Mouse (Mus musculus): ENCODE data around the gene Hephl1. TPM values are rescaled to one million over a fixed set of nuclear protein-coding genes. Genes with fewer than 3 reads are reported as not detected.

Hephl1 gene
- polyA plus RNA-seq, 1 experiment from 2014 or later, result not detected

DNA sequence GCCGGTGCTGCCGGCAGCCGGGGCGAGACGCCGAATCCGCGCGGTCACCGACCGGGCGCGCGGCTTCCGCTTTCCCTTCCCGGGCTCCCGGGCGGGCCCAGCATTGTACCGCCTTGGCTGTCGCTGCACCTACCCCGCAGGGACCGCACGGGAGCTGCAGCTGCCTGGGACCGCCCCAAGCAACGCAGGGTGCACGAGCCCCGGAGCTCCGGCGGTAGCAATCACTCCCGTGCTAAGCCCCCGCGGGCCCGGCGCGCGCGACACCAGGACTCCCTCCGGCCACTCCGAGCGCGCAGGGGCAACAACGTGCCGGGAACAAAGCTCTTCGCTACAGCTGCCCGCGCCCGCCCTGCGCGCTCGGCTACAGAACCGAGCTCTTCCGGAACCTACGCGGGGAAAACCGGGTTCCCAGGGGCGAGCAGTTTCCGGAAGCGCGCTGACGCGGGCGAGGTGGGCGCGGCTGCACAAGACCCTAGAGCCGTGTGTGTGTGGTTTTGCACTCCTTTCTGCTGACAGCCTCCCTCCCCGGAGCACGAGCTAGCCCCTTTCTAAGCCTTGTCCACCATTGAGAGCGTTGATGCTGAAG, 66.7 kb downstream of the Hephl1 start, which contains the start of gene Panx1:
TSS of gene Panx1 (minus strand) at position 395 of the 586 bp plus-strand sequence.
- Histone ChIP-seq H3K4me1 (peaks cover 29% of the 10 kb centered on the region), H3K27me3 (replicated peaks; ENCODE audit: low read depth, poor library complexity, severe bottlenecking) (no peaks in the 10 kb centered on the region; the same call in 1 of the 2 replicates), H3K27ac (replicated peaks) (peak within 1 kb of the TSS; percentile 94), H3K36me3 (replicated peaks) (peaks cover 18% of the 10 kb centered on the region), H3K4me3 (peak within 1 kb of the TSS; percentile 90), H3K9me3 (no peaks in the 10 kb centered on the region)
- DNase-seq (ENCODE audit: low spot score), result peak; percentile 89
- WGBS, result under 1% methylated on average over 68 of the region's 68 CpGs

DNA sequence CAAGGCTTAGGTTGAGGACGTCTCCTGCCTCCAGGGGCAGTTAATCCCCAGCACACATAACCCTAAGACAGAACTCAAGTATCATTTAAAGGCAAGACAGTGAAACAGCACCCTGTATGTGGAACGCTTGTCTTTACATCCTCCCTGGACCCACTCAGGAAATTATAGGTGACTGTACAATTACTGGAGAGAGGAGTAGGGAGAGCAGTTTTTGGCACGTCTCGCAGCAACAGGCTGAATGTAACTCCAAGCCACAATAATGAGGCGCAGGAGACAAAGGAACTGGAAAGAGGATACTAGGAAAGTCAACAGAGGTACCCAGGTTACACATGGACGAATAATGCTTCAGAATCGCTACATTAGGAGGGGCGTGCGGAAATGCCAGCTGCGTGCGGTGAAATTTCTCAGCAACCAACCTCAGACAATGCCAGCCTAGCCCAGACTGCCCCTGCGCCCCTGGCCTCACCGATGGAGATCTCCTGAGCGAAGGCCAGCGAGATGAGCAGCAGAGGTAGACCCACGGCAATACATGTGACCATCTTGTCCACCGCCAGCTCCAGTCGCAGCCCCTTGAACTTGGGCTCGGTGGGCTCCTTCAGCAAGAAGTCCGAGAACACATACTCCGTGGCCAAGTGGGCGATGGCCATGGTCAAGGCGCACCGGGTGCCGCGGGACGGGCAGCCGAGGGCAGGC, 67.4 kb downstream of the Hephl1 start:
- WGBS, result under 1% methylated on average over 28 of the region's 28 CpGs
- H3K27me3 ChIP-seq (replicated peaks; ENCODE audit: low read depth, poor library complexity, severe bottlenecking), result no peaks in the 10 kb centered on the region; the same call in 1 of the 2 replicates
- peaks cover 29% of the 10 kb centered on the region for H3K4me1 ChIP-seq
- no peaks in the 10 kb centered on the region for H3K9me3 ChIP-seq
- H3K36me3 ChIP-seq (replicated peaks), result peaks cover 18% of the 10 kb centered on the region
- H3K27ac ChIP-seq (replicated peaks), result peak overlapping the region; percentile 94
- DNase-seq (ENCODE audit: low spot score), result no peak
- peak overlapping the region; percentile 90 for H3K4me3 ChIP-seq

DNA sequence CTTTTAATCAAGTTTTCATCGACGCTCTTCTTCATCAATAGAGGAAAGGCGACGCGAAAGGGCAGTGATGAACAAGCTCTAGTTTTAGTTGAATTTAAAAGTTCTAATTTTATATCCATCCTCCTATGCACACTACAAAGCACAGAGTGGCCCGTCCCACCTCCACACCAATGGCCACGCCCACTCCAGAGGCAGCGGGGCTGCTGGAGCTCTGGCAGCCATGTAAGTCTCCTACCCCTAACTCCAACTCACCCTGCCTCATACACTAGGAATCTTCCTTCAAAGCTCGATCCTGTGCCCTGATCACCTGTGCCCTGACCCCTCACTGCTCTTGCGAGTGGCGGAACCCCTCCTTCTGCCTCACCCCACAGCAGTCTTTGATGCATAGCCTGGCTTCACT, 70.4 kb downstream of the Hephl1 start:
- 90% methylated on average over 11 of the region's 11 CpGs for WGBS
- no peak overlapping the region for H3K27ac ChIP-seq (replicated peaks)
- peaks cover 39% of the 10 kb centered on the region for H3K4me1 ChIP-seq
- no peaks in the 10 kb centered on the region for H3K27me3 ChIP-seq (replicated peaks; ENCODE audit: low read depth, poor library complexity, severe bottlenecking)
- no peak for DNase-seq (ENCODE audit: low spot score)
- peaks cover 23% of the 10 kb centered on the region for H3K36me3 ChIP-seq (replicated peaks)
- H3K9me3 ChIP-seq, result no peaks in the 10 kb centered on the region
- no peak overlapping the region for H3K4me3 ChIP-seq

DNA sequence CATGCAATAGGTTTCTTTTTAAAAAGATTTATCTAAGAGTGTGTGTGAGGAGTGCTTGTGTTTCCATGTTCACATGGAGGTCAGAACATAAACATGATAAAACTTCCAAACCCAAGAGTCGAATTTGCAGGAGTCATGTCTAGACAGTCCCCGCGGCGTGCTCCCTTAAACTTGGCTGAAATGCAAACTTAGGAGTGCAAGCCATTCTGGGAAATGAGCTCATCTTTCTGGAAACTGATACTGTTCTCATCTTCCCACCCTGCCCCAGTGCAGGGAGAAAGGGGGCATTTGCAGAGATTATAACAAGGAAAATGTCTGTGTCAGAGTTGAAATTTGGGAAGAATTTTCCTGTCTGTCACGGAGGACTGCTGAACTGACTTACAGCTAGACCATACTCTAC, 72.1 kb downstream of the Hephl1 start:
- Histone ChIP-seq H3K36me3 (replicated peaks) (peaks cover 23% of the 10 kb centered on the region), H3K4me3 (no peak overlapping the region), H3K27me3 (replicated peaks; ENCODE audit: low read depth, poor library complexity, severe bottlenecking) (no peaks in the 10 kb centered on the region), H3K27ac (replicated peaks) (no peak overlapping the region), H3K4me1 (peaks cover 30% of the 10 kb centered on the region), H3K9me3 (no peaks in the 10 kb centered on the region)
- 95% methylated on average over 5 of the region's 5 CpGs for WGBS
- no peak for DNase-seq (ENCODE audit: low spot score)

DNA sequence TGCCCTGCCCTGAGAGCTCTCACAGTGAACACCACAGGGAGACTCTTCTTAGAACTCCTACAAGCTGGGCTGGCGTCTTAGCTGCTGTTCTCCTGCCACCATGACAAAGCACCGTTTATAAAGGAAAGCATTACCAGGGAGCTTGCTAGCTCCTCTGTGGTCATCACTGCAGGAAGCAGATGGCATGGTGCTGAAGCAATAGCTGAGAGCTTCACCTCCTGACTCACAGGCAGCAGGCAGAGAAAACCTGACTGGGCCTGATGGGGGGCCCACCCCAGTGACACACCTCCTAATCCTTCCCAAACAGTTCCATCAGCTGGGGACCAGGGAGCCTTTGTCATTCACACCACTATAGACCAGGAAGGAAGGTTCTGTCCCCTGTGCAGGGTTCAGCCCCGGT, 74.2 kb downstream of the Hephl1 start:
- 60% methylated on average over 3 of the region's 3 CpGs for WGBS
- DNase-seq (ENCODE audit: low spot score), result no peak

GRCm38 (mm10) chr9:15037237-15037636, 74.7 kb downstream of the Hephl1 start:
- no peak overlapping the region for H3K4me3 ChIP-seq
- H3K4me1 ChIP-seq, result peaks cover 12% of the 10 kb centered on the region
- no peaks in the 10 kb centered on the region for H3K9me3 ChIP-seq
- no peak overlapping the region for H3K27ac ChIP-seq (replicated peaks)
- H3K27me3 ChIP-seq (replicated peaks; ENCODE audit: low read depth, poor library complexity, severe bottlenecking), result no peaks in the 10 kb centered on the region
- no peak for DNase-seq (ENCODE audit: low spot score)
- H3K36me3 ChIP-seq (replicated peaks), result peaks cover 28% of the 10 kb centered on the region

More for the DNA sequence above, 74.2 kb downstream of the Hephl1 start:
- H3K36me3 ChIP-seq (replicated peaks), result peaks cover 24% of the 10 kb centered on the region
- H3K4me1 ChIP-seq, result peaks cover 12% of the 10 kb centered on the region
- no peaks in the 10 kb centered on the region for H3K27me3 ChIP-seq (replicated peaks; ENCODE audit: low read depth, poor library complexity, severe bottlenecking)
- no peak overlapping the region for H3K27ac ChIP-seq (replicated peaks)
- H3K4me3 ChIP-seq, result no peak overlapping the region
- H3K9me3 ChIP-seq, result no peaks in the 10 kb centered on the region

- peak; percentile 24 for DNase-seq (ENCODE audit: low spot score)
- no peak overlapping the region for H3K4me3 ChIP-seq
- H3K27ac ChIP-seq (replicated peaks), result no peak overlapping the region
- H3K36me3 ChIP-seq (replicated peaks), result peaks cover 32% of the 10 kb centered on the region
- no peaks in the 10 kb centered on the region for H3K27me3 ChIP-seq (replicated peaks; ENCODE audit: low read depth, poor library complexity, severe bottlenecking)
- no peaks in the 10 kb centered on the region for H3K9me3 ChIP-seq
- peaks cover 12% of the 10 kb centered on the region for H3K4me1 ChIP-seq
- 46% methylated on average over 4 of the region's 4 CpGs for WGBS
These were observed 75.1 kb downstream of the Hephl1 start for GRCm38 (mm10) chr9:15036807-15037206.

- DNase-seq (ENCODE audit: low spot score), result no peak
These were observed 75.5 kb downstream of the Hephl1 start for GRCm38 (mm10) chr9:15036405-15036804.

GRCm38 (mm10) chr9:15035979-15036378, 75.9 kb downstream of the Hephl1 start:
- DNase-seq (ENCODE audit: low spot score), result no peak
- peaks cover 30% of the 10 kb centered on the region for H3K36me3 ChIP-seq (replicated peaks)
- no peaks in the 10 kb centered on the region for H3K27me3 ChIP-seq (replicated peaks; ENCODE audit: low read depth, poor library complexity, severe bottlenecking)
- WGBS, result 84% methylated on average over 7 of the region's 7 CpGs
- H3K9me3 ChIP-seq, result no peaks in the 10 kb centered on the region
- H3K4me1 ChIP-seq, result peaks cover 12% of the 10 kb centered on the region
- H3K4me3 ChIP-seq, result no peak overlapping the region
- no peak overlapping the region for H3K27ac ChIP-seq (replicated peaks)

More at GRCm38 (mm10) chr9:15036405-15036804, 75.5 kb downstream of the Hephl1 start:
- Histone ChIP-seq H3K27me3 (replicated peaks; ENCODE audit: low read depth, poor library complexity, severe bottlenecking) (no peaks in the 10 kb centered on the region), H3K36me3 (replicated peaks) (peaks cover 32% of the 10 kb centered on the region), H3K27ac (replicated peaks) (no peak overlapping the region), H3K9me3 (no peaks in the 10 kb centered on the region), H3K4me1 (peaks cover 12% of the 10 kb centered on the region), H3K4me3 (no peak overlapping the region)
- WGBS, result 97% methylated on average over 2 of the region's 2 CpGs

DNA sequence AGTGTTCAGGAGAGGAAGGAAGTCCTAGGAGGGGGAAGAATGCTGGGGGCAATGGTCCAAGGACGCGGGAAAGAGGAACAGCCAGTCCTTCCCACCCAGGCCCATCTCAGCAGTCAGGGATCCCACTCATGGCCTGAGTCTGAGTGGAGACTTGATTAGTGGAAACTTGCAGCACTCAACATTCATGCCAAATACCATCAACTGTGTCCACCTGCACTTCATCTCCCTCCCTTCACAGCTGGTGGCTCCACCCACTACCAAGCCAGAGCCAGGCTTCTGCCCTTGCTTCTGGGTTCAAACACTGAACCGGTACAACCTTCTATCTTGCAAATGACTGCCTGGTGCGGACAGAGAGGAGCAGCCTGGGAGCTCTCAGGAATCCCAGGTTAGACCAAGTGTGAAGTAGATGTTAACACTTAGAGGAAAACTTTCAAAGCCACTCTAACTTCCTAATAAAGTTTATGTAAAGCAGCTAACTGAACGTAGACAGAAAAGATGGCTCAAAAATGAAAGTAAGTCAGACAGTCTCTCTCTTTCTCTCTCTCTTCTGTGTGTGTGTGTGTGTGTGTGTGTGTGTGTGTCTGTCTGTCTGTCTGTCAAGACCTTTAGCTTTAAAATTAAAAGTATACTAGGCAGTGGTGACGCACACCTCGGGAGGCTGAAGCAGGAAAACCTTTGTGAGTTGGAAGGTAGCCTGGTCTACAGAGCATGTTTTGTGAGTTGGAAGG, 77.2 kb downstream of the Hephl1 start:
- Histone ChIP-seq H3K27ac (replicated peaks) (no peak overlapping the region), H3K36me3 (replicated peaks) (peaks cover 29% of the 10 kb centered on the region), H3K4me3 (no peak overlapping the region), H3K4me1 (peaks cover 10% of the 10 kb centered on the region), H3K9me3 (no peaks in the 10 kb centered on the region), H3K27me3 (replicated peaks; ENCODE audit: low read depth, poor library complexity, severe bottlenecking) (no peaks in the 10 kb centered on the region)
- 86% methylated on average over 7 of the region's 7 CpGs for WGBS
- DNase-seq (ENCODE audit: low spot score), result no peak

DNA sequence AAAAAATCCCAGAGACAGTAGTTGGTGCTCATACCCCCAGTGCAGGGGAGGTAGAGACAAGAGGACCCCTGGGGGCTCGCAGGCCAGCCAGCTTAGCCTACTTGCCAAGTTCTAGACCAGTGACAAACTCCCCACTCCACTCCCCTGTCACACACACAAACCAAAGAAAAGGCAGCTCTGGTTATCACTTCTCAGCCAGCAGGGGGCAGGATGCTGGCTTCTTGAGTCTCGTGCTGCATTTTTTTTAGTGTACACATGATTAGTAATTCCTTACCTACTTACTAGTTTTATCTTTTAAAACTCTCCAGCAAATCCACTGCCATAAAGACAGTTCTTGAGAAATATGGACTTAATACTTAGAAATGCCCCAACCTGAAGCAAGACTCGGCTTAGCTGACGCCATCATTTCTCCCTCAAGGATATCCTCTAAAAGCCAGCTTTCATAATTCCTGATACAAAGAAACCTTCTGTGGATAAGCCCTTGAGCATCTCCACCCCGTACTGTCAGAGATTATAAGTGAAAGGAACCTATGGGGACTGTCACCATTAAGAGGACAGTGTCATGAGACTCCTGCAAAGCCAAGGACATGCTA, 78.2 kb downstream of the Hephl1 start:
- Histone ChIP-seq H3K36me3 (replicated peaks) (peaks cover 27% of the 10 kb centered on the region), H3K27ac (replicated peaks) (no peak overlapping the region), H3K27me3 (replicated peaks; ENCODE audit: low read depth, poor library complexity, severe bottlenecking) (no peaks in the 10 kb centered on the region), H3K4me1 (peaks cover 10% of the 10 kb centered on the region), H3K9me3 (no peaks in the 10 kb centered on the region), H3K4me3 (no peak overlapping the region)
- WGBS, result 72% methylated on average over 5 of the region's 5 CpGs
- DNase-seq (ENCODE audit: low spot score), result no peak

DNA sequence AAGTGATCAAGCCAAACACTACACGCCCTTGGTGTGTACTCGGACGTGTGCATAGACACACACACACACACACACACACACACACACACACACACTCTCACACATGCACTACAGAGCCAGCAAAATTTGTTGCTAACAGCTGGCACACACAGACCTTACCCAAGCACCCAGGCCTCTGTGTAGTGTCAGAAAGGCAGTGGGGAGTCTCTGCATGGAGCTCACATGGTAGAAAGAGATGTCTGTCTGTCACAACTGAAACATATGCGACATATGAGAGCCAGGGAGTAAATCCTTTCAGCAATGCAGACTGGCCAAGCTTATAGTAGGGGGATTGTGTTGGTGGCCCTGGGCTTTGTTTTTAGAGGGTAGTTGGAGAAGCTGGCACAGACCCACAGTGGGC, 79.1 kb downstream of the Hephl1 start:
- no peak for DNase-seq (ENCODE audit: low spot score)
- Histone ChIP-seq H3K27me3 (replicated peaks; ENCODE audit: low read depth, poor library complexity, severe bottlenecking) (no peaks in the 10 kb centered on the region), H3K9me3 (no peaks in the 10 kb centered on the region), H3K27ac (replicated peaks) (no peak overlapping the region), H3K4me1 (peaks cover 9% of the 10 kb centered on the region), H3K36me3 (replicated peaks) (peaks cover 26% of the 10 kb centered on the region), H3K4me3 (no peak overlapping the region)
- 90% methylated on average over 4 of the region's 4 CpGs for WGBS

All from embryonic facial prominence, embryonic 10.5 days (tissue).